Mouse (Mus musculus) hindbrain, embryonic 11.5 days (tissue): ENCODE data around the gene Ap3b2. TPM values are rescaled to one million over a fixed set of nuclear protein-coding genes. Genes with fewer than 3 reads are reported as not detected.

Experiments used
- ATAC-seq: fragments of 200-750 bp; cut with Nextera tagmentation; 2 replicates; pipeline ENCODE4 v1.8.0; 2017; ENCODE audit warnings: mild to moderate bottlenecking, moderate TSS enrichment, moderate library complexity; ENCODE audit not compliant: low FRiP score
- DNase-seq: peaks from one replicate; pipeline ENCODE4 v3.0.0-alpha.2; 2015; ENCODE audit warnings: low spot score
- H3K27ac ChIP-seq: fragments of 300-500 bp; sonication (generic); 2 replicates; pipeline ENCODE4 v1.5.1; 2014; ENCODE audit warnings: mild to moderate bottlenecking, low read depth, low read length
- H3K27me3 ChIP-seq: fragments of 300-500 bp; sonication (generic); 2 replicates; pipeline ENCODE4 v1.6.1; 2014; ENCODE audit warnings: mild to moderate bottlenecking, low read length, moderate library complexity, mixed read lengths; ENCODE audit not compliant: control insufficient read depth, insufficient read depth
- H3K36me3 ChIP-seq: fragments of 300-500 bp; sonication (generic); 2 replicates; pipeline ENCODE4 v1.6.1; 2014; ENCODE audit warnings: mild to moderate bottlenecking, low read length, moderate library complexity, mixed read lengths; ENCODE audit not compliant: control insufficient read depth, insufficient read depth
- H3K4me1 ChIP-seq: fragments of 300-500 bp; sonication (generic); replicated peaks from 2 replicates; pipeline ENCODE4 v1.6.1; 2014; ENCODE audit warnings: low read length, mixed read lengths; ENCODE audit not compliant: control insufficient read depth, insufficient read depth
- H3K4me2 ChIP-seq: fragments of 300-500 bp; sonication (generic); replicated peaks from 2 replicates; pipeline ENCODE4 v1.6.1; 2014; ENCODE audit warnings: mild to moderate bottlenecking, low read depth, low read length
- H3K4me3 ChIP-seq: fragments of 300-500 bp; sonication (generic); 2 replicates; pipeline ENCODE4 v1.5.1; 2014; ENCODE audit warnings: low read depth, low read length
- H3K9ac ChIP-seq: fragments of 300-500 bp; sonication (generic); 2 replicates; pipeline ENCODE4 v1.6.1; 2014; ENCODE audit warnings: low read depth, low read length
- H3K9me3 ChIP-seq: fragments of 300-500 bp; sonication (generic); 2 replicates; pipeline ENCODE4 v1.6.1; 2016; ENCODE audit warnings: low read length; ENCODE audit not compliant: control insufficient read depth
- WGBS: fragments of 180-500 bp; shearing (Covaris S2); extraction: QIAGEN DNeasy Blood & Tissue Kit; methylation state at CpG from one replicate; pipeline ENCODE4 v1.1.7; 2014; 5-methylcytosine and 5-hydroxymethylcytosine counted together
- microRNA counts: library from miRNA; unstranded; fragments of <30 nt; microRNA quantifications from one replicate; lab custom pipeline; 2015
- polyA plus RNA-seq: library from polyadenylated mRNA; unstranded; fragments of >200 nt; fragmentation: Nextera tagmentation; extraction: Ambion mirVana; gene quantifications from 2 replicates; pipeline ENCODE4 v1.2.1, GENCODE M21; 2014

Gene Ap3b2
- polyA plus RNA-seq, 1 experiment from 2014 or later = 38.7 TPM

DNA sequence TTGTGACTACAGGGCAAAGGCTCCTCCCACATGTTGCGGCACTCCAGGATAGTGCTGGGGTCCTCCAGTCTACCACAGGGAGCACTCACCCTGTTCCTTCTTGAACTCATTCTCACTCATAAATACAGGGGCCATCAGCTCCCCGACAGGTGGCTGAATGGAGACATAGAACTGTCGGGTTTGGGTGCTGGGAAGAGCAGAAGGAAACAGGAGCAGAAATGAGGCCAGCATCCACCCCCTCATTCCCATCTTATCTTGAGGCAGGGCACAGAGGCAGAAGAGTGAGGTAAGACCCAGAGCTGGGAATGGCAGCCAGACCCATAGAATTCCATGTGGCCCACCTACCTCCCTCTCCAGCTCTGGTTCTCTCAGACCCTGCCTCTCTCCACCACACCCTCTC, 30.9 kb downstream of the Ap3b2 start:
- H3K9me3 ChIP-seq = no peaks in the 10 kb centered on the region
- DNase-seq = no peak
- WGBS = 75% methylated on average over 3 of the region's 3 CpGs
- no peak overlapping the region for H3K4me3 ChIP-seq
- H3K36me3 ChIP-seq = 0 out of 2 replicates have a peak, but pooled peaks cover 2% of the 10 kb centered on the region
- H3K9ac ChIP-seq = no peak overlapping the region
- H3K27me3 ChIP-seq = 0 out of 2 replicates have a peak, but pooled peaks cover 2% of the 10 kb centered on the region
- H3K4me1 ChIP-seq = no peaks in the 10 kb centered on the region
- ATAC-seq = no peak
- no peak overlapping the region for H3K4me2 ChIP-seq
- H3K27ac ChIP-seq = no peak overlapping the region

DNA sequence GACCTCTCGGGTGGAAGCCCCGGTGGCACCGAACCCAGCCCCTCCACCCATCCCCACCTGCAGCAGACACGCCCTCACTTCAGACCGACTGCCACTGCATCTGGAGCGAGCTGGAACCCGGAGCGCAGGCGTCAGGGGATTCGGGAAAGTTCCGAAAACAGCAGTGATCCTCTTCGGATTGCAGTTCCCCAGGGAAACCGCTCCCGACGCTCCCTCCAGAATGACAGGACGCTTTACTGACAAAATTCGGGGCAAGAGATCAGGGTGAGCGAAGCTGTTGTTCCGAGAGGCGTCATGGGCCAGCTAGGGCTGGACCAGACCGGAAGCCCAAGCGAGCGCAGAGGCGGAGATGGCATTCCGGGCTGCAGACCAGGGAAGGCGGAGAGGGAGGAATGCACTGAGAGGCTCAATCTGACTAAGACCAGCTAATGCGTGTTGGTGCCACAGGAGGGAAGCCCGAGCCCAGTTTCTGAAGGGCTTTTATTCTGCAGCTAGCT, 38.5 kb downstream of the Ap3b2 start, which contains the start of gene Cpeb1:
Cpeb1 (minus strand) TSS at position 311 of the 497 bp plus-strand sequence.
- peak within 1 kb of the TSS; percentile 40 for H3K9ac ChIP-seq
- under 1% methylated on average over 28 of the region's 28 CpGs for WGBS
- DNase-seq (peak; percentile 58), ATAC-seq (peak; percentile 38; the same call in 1 of the 2 replicates)
- no peaks in the 10 kb centered on the region for H3K36me3 ChIP-seq
- H3K4me1 ChIP-seq = peaks cover 14% of the 10 kb centered on the region
- peaks cover 44% of the 10 kb centered on the region for H3K27me3 ChIP-seq
- no peak within 1 kb of the TSS for H3K27ac ChIP-seq
- peak within 1 kb of the TSS; percentile 40 for H3K4me3 ChIP-seq
- no peaks in the 10 kb centered on the region for H3K9me3 ChIP-seq
- peak within 1 kb of the TSS; percentile 89 for H3K4me2 ChIP-seq

DNA sequence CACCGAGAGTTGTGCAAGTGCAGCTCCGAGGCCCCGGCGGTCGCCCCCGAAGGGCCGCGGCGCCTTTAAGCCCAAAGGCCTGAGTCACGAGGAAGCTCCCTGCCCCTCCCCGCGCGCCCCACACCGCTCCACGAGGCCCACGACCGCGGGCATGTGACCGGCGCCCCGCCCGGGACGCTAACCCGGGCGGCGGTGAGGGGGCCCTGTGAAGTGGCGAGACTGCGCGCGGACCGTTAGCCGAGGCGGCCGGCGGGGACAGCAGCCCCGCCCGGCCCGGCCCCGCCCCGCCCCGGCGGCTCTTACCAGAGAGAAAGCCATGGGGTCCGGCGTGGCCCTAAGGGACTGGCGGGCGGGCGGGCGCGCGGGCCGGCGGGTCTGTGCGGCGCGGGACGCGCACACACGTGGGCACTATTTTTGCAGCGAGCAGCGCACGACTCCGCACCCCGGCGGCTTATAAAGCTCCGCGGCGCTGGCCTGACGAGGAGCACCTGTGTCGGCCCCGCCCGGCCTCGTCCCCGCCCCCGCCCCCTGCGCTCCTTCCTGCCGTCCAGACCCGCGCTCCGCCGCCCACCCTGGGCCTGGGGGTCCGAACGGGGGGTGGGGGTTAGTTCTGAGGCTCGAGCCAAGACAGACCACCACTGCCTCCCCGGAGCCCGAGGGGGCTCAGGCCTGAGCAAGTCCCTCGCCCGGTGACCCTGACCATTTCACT, 39.2 kb downstream of the Ap3b2 start:
- 1% methylated on average over 58 of the region's 87 CpGs for WGBS
- H3K36me3 ChIP-seq = no peaks in the 10 kb centered on the region
- ATAC-seq (peak; percentile 58), DNase-seq (peak; percentile 57)
- no peaks in the 10 kb centered on the region for H3K9me3 ChIP-seq
- peaks cover 14% of the 10 kb centered on the region for H3K4me1 ChIP-seq
- H3K4me2 ChIP-seq = peak overlapping the region; percentile 89
- peak overlapping the region; percentile 40 for H3K4me3 ChIP-seq
- peaks cover 44% of the 10 kb centered on the region for H3K27me3 ChIP-seq
- no peak overlapping the region for H3K27ac ChIP-seq
- peak overlapping the region; percentile 40 for H3K9ac ChIP-seq

GRCm38 (mm10) chr7:81453443-81454274, 40.1 kb downstream of the Ap3b2 start:
- Histone ChIP-seq H3K4me2 (peak overlapping the region; percentile 89), H3K36me3 (no peaks in the 10 kb centered on the region), H3K27ac (no peak overlapping the region), H3K9me3 (no peaks in the 10 kb centered on the region), H3K4me3 (peak overlapping the region; percentile 40), H3K27me3 (peaks cover 44% of the 10 kb centered on the region), H3K9ac (no peak overlapping the region), H3K4me1 (peaks cover 14% of the 10 kb centered on the region)
- peak; percentile 69 for ATAC-seq
- 4% methylated on average over 82 of the region's 84 CpGs for WGBS
- peak; percentile 70 for DNase-seq

DNA sequence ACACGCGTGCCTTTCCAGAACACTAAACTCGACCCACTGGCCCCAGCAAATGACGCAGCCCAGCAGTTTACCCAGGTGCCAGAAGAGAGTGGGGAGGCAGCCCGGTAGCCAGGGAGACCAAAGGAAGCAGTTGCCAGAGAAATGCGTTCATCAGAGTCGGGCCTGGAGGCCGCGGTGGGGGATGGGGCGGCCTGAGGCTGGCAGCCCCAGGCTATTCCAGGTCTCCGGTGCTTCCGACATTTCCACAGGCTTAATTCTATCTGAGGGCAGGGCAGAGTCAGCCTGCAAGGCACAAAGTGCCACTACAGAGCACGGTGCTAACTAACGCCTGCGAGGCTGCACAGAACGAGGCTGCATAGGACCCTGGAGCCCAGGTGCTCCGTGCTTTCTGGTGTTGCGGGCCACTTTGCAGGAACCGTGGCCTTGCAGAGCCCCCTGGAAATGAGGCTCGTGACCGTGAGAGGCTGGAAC, 40.7 kb downstream of the Ap3b2 start:
- 3% methylated on average over 21 of the region's 21 CpGs for WGBS
- H3K27me3 ChIP-seq = peaks cover 42% of the 10 kb centered on the region
- ATAC-seq (peak; percentile 50; the same call in 1 of the 2 replicates), DNase-seq (peak; percentile 59)
- no peak overlapping the region for H3K27ac ChIP-seq
- H3K4me3 ChIP-seq = peak overlapping the region; percentile 40; the same call in 1 of the 2 replicates
- H3K4me1 ChIP-seq = peaks cover 14% of the 10 kb centered on the region
- no peaks in the 10 kb centered on the region for H3K9me3 ChIP-seq
- H3K9ac ChIP-seq = no peak overlapping the region
- H3K36me3 ChIP-seq = no peaks in the 10 kb centered on the region
- H3K4me2 ChIP-seq = peak overlapping the region; percentile 89

MicroRNAs encoded within 50 kb of the gene (microRNA counts, 519-probe panel; counts per million panel counts)
- microRNA mmu-miR-1839-3p (lab: Ali Mortazavi, UCI) = not detected
- 3,566 counts per million, percentile 25 among the panel's probes with 10 or more counts for microRNA mmu-miR-1839-5p (lab: Ali Mortazavi, UCI)

Other genes with a start within 250 kb of the Ap3b2 start
- 1,086 and 1,110 TPM in 2 replicates for gene Rps17, start 148.7 kb downstream of the Ap3b2 start, polyA plus RNA-seq
- gene Cpeb1, start 38.5 kb downstream of the Ap3b2 start, polyA plus RNA-seq = 1.2 and 1.3 TPM in 2 replicates
- not detected in 2 replicates for gene BC048679, start 4.4 kb upstream of the Ap3b2 start, polyA plus RNA-seq
- 0.29 and 0.52 TPM in 2 replicates for gene Fsd2, start 73.0 kb upstream of the Ap3b2 start, polyA plus RNA-seq
- gene Whamm, start 77.3 kb upstream of the Ap3b2 start, polyA plus RNA-seq = 7.5 and 9.0 TPM in 2 replicates
- gene Homer2, start 213.6 kb upstream of the Ap3b2 start, polyA plus RNA-seq = 22.2 and 24.4 TPM in 2 replicates